Mouse (Mus musculus) CH12.LX (cell line): Measurements from ENCODE around the gene Lrrc8c. TPM values are rescaled to one million over a fixed set of nuclear protein-coding genes. Genes with fewer than 3 reads are reported as not detected.

Experiments
- DNase-seq: peaks from one replicate; pipeline ENCODE4 v3.0.0-alpha.2; 2013; ENCODE audit errors: extremely low read depth
- H3K27ac ChIP-seq: 2 replicates; pipeline ENCODE4 v1.5.1; 2012; ENCODE audit warnings: low read depth, mild to moderate bottlenecking, control low read depth, moderate library complexity; ENCODE audit not compliant: insufficient read depth
- H3K27me3 ChIP-seq: replicated peaks from 2 replicates; pipeline ENCODE3; 2012; ENCODE audit warnings: inconsistent platforms
- H3K36me3 ChIP-seq, 2 experiments: replicated peaks in 1 of 2; 2 replicates each; pipeline versions ENCODE3 to v1.6.1; 2012; ENCODE audit warnings: inconsistent platforms in 1 of 2, low read length in 1 of 2, mild to moderate bottlenecking in 1 of 2, mixed read lengths in 1 of 2, moderate library complexity in 1 of 2; ENCODE audit not compliant: control insufficient read depth in 1 of 2, insufficient read depth in 1 of 2
- H3K4me1 ChIP-seq, 2 experiments: 2 replicates each; pipeline ENCODE4 v1.6.1; 2012; ENCODE audit warnings: inconsistent platforms in 1 of 2, moderate library complexity in 1 of 2; ENCODE audit not compliant: insufficient read depth in 2 of 2, control insufficient read depth in 1 of 2
- H3K4me2 ChIP-seq: 2 replicates; pipeline ENCODE4 v1.6.1; 2012; ENCODE audit warnings: low read depth, mild to moderate bottlenecking, control low read depth; ENCODE audit not compliant: poor library complexity, insufficient read depth, severe bottlenecking
- H3K4me3 ChIP-seq, 3 experiments: fragments of 150-350 bp in 1 of 3; sonication (generic) in 1 of 3; replicated peaks in 1 of 3; 2 replicates each; pipeline versions ENCODE3 to v1.5.1; 2011 to 2012; ENCODE audit warnings: low read depth in 2 of 3, low read length in 2 of 3, mild to moderate bottlenecking in 2 of 3, moderate library complexity in 2 of 3, control low read depth in 1 of 3, improper control_type of control experiment in 1 of 3, inconsistent platforms in 1 of 3, mixed read lengths in 1 of 3; ENCODE audit not compliant: poor library complexity in 1 of 3
- H3K79me2 ChIP-seq: replicated peaks from 2 replicates; pipeline ENCODE4 v1.6.1; 2012; ENCODE audit warnings: mild to moderate bottlenecking, moderate library complexity; ENCODE audit not compliant: control insufficient read depth, poor library complexity, insufficient read depth, severe bottlenecking; ENCODE audit errors: extremely low read depth
- H3K9ac ChIP-seq: 2 replicates; pipeline ENCODE4 v1.6.1; 2012; ENCODE audit warnings: low read depth, mild to moderate bottlenecking, control low read depth, moderate library complexity; ENCODE audit not compliant: insufficient read depth
- H3K9me3 ChIP-seq: replicated peaks from 2 replicates; pipeline ENCODE3; 2012; ENCODE audit warnings: low read length, inconsistent platforms, mixed read lengths
- BHLHE40 ChIP-seq: IDR thresholded peaks from 2 replicates; pipeline ENCODE4 v1.6.1; 2011; ENCODE audit warnings: mild to moderate bottlenecking, low read depth, low read length, improper control_type of control experiment
- CHD1 ChIP-seq: IDR thresholded peaks from 2 replicates; pipeline ENCODE4 v1.6.1; 2012; ENCODE audit warnings: low read depth, low read length, improper control_type of control experiment, inconsistent platforms
- CHD2 ChIP-seq: IDR thresholded peaks from 2 replicates; pipeline ENCODE4 v1.6.1; 2011; ENCODE audit warnings: low read length, improper control_type of control experiment
- CTCF ChIP-seq, 2 experiments: IDR thresholded peaks in 1 of 2; conservative IDR thresholded peaks in 1 of 2; 2 replicates each; pipeline ENCODE4 v1.5.1; 2011 to 2012; ENCODE audit warnings: low read depth in 2 of 2, low read length in 2 of 2, improper control_type of control experiment in 1 of 2, inconsistent platforms in 1 of 2, mild to moderate bottlenecking in 1 of 2, moderate library complexity in 1 of 2
- E2F4 ChIP-seq: IDR thresholded peaks from 2 replicates; pipeline ENCODE4 v1.6.1; 2011; ENCODE audit warnings: low read depth, low read length, improper control_type of control experiment; ENCODE audit not compliant: insufficient replicate concordance
- ELF1 ChIP-seq: IDR thresholded peaks from 2 replicates; pipeline ENCODE4 v1.6.1; 2014; ENCODE audit warnings: low read depth, mild to moderate bottlenecking, inconsistent platforms, low read length, improper control_type of control experiment
- EP300 ChIP-seq: IDR thresholded peaks from 2 replicates; pipeline ENCODE4 v1.6.1; 2011; ENCODE audit warnings: low read length, improper control_type of control experiment
- ETS1 ChIP-seq: conservative IDR thresholded peaks from 2 replicates; pipeline ENCODE4 v1.6.1; 2012; ENCODE audit warnings: low read depth, mild to moderate bottlenecking, inconsistent platforms, low read length, improper control_type of control experiment, moderate library complexity
- GABPA ChIP-seq: IDR thresholded peaks from 2 replicates; pipeline ENCODE4 v1.6.1; 2012; ENCODE audit warnings: low read depth, low read length, improper control_type of control experiment, inconsistent platforms; ENCODE audit not compliant: insufficient replicate concordance
- HCFC1 ChIP-seq: IDR thresholded peaks from 2 replicates; pipeline ENCODE4 v1.6.1; 2012; ENCODE audit warnings: low read depth, mild to moderate bottlenecking, inconsistent platforms, low read length, improper control_type of control experiment
- IRF4 ChIP-seq: IDR thresholded peaks from 2 replicates; pipeline ENCODE4 v1.6.1; 2014; ENCODE audit warnings: low read depth, mild to moderate bottlenecking, inconsistent platforms, low read length, improper control_type of control experiment
- JUN ChIP-seq: IDR thresholded peaks from 2 replicates; pipeline ENCODE4 v1.6.1; 2011; ENCODE audit warnings: low read depth, mild to moderate bottlenecking, low read length, improper control_type of control experiment, moderate library complexity; ENCODE audit not compliant: insufficient read depth
- JUND ChIP-seq: conservative IDR thresholded peaks from 2 replicates; pipeline ENCODE4 v1.6.1; 2011; ENCODE audit warnings: low read depth, low read length, improper control_type of control experiment
- KAT2A ChIP-seq: IDR thresholded peaks from 2 replicates; pipeline ENCODE4 v1.6.1; 2012; ENCODE audit warnings: low read length, improper control_type of control experiment, inconsistent platforms; ENCODE audit not compliant: insufficient replicate concordance
- MAFK ChIP-seq: IDR thresholded peaks from 2 replicates; pipeline ENCODE4 v1.6.1; 2011; ENCODE audit warnings: low read length, improper control_type of control experiment; ENCODE audit not compliant: insufficient replicate concordance
- MAX ChIP-seq: IDR thresholded peaks from 2 replicates; pipeline ENCODE4 v1.6.1; 2011; ENCODE audit warnings: low read length, improper control_type of control experiment
- MAZ ChIP-seq: IDR thresholded peaks from 2 replicates; pipeline ENCODE4 v1.6.1; 2012; ENCODE audit warnings: low read depth, mild to moderate bottlenecking, inconsistent platforms, low read length, improper control_type of control experiment, moderate library complexity
- MEF2A ChIP-seq: IDR thresholded peaks from 2 replicates; pipeline ENCODE4 v1.6.1; 2014; ENCODE audit warnings: low read depth, mild to moderate bottlenecking, inconsistent platforms, low read length, improper control_type of control experiment, borderline replicate concordance
- MXI1 ChIP-seq: IDR thresholded peaks from 2 replicates; pipeline ENCODE4 v1.6.1; 2011; ENCODE audit warnings: mild to moderate bottlenecking, low read depth, low read length, improper control_type of control experiment
- MYC ChIP-seq: IDR thresholded peaks from 2 replicates; pipeline ENCODE4 v1.6.1; 2011; ENCODE audit warnings: low read depth, mild to moderate bottlenecking, improper control_type of control experiment, low read length
- NELFE ChIP-seq: IDR thresholded peaks from 2 replicates; pipeline ENCODE4 v1.6.1; 2011; ENCODE audit warnings: low read depth, low read length, improper control_type of control experiment
- NRF1 ChIP-seq: IDR thresholded peaks from 2 replicates; pipeline ENCODE4 v1.6.1; 2014; ENCODE audit warnings: low read depth, mild to moderate bottlenecking, inconsistent platforms, low read length, improper control_type of control experiment, moderate library complexity
- PAX5 ChIP-seq: IDR thresholded peaks from 2 replicates; pipeline ENCODE4 v1.6.1; 2012; ENCODE audit warnings: low read length, inconsistent platforms, mixed read lengths
- POLR2A ChIP-seq: IDR thresholded peaks from 2 replicates; pipeline ENCODE4 v1.6.1; 2011; ENCODE audit warnings: low read depth, mild to moderate bottlenecking, improper control_type of control experiment, low read length
- POLR2AphosphoS2 ChIP-seq: IDR thresholded peaks from 2 replicates; pipeline ENCODE4 v1.6.1; 2011; ENCODE audit warnings: low read depth, low read length, improper control_type of control experiment
- RAD21 ChIP-seq: IDR thresholded peaks from 2 replicates; pipeline ENCODE4 v1.6.1; 2011; ENCODE audit warnings: low read depth, mild to moderate bottlenecking, low read length, improper control_type of control experiment, moderate library complexity
- RCOR1 ChIP-seq: conservative IDR thresholded peaks from 2 replicates; pipeline ENCODE4 v1.6.1; 2012; ENCODE audit warnings: low read depth, mild to moderate bottlenecking, inconsistent platforms, low read length, improper control_type of control experiment
- SIN3A ChIP-seq: IDR thresholded peaks from 2 replicates; pipeline ENCODE4 v1.6.1; 2012; ENCODE audit warnings: low read length, improper control_type of control experiment, inconsistent platforms
- SMC3 ChIP-seq: IDR thresholded peaks from 2 replicates; pipeline ENCODE4 v1.6.1; 2011; ENCODE audit warnings: low read depth, low read length, improper control_type of control experiment
- TBP ChIP-seq: conservative IDR thresholded peaks from 2 replicates; pipeline ENCODE4 v1.6.1; 2011; ENCODE audit warnings: low read depth, low read length, improper control_type of control experiment
- TCF12 ChIP-seq: IDR thresholded peaks from 2 replicates; pipeline ENCODE4 v1.6.1; 2014; ENCODE audit warnings: low read depth, mild to moderate bottlenecking, inconsistent platforms, low read length, improper control_type of control experiment
- UBTF ChIP-seq: IDR thresholded peaks from 2 replicates; pipeline ENCODE4 v1.6.1; 2012; ENCODE audit warnings: low read depth, mild to moderate bottlenecking, inconsistent platforms, low read length, improper control_type of control experiment, moderate library complexity
- USF1 ChIP-seq: IDR thresholded peaks from 2 replicates; pipeline ENCODE4 v1.6.1; 2014; ENCODE audit warnings: low read depth, mild to moderate bottlenecking, inconsistent platforms, low read length, improper control_type of control experiment
- USF2 ChIP-seq: conservative IDR thresholded peaks from 2 replicates; pipeline ENCODE4 v1.6.1; 2011; ENCODE audit warnings: low read depth, low read length, improper control_type of control experiment
- ZC3H11A ChIP-seq: IDR thresholded peaks from 2 replicates; pipeline ENCODE4 v1.6.1; 2012; ENCODE audit warnings: low read depth, mild to moderate bottlenecking, inconsistent platforms, low read length, improper control_type of control experiment
- ZKSCAN1 ChIP-seq: IDR thresholded peaks from 2 replicates; pipeline ENCODE4 v1.6.1; 2012; ENCODE audit warnings: low read depth, inconsistent platforms, low read length, improper control_type of control experiment, borderline replicate concordance
- ZMIZ1 ChIP-seq: IDR thresholded peaks from 2 replicates; pipeline ENCODE4 v1.6.1; 2012; ENCODE audit warnings: low read depth, mild to moderate bottlenecking, inconsistent platforms, low read length, improper control_type of control experiment
- ZNF384 ChIP-seq: IDR thresholded peaks from 2 replicates; pipeline ENCODE4 v1.6.1; 2012; ENCODE audit warnings: low read depth, low read length, improper control_type of control experiment, inconsistent platforms
- dilution Hi-C: fragments of 300-500 bp; cut with MboI; formaldehyde crosslinking; loops from 2 replicates; pipeline ENCODE4 v1.14.3; 2020; ENCODE audit warnings: low sequenced_read_pairs; ENCODE audit not compliant: extremely low pct_unique_long_range_greater_than_20kb, extremely low pct_ligation_motif_present
- in situ Hi-C: fragments of 300-500 bp; cut with MboI; formaldehyde crosslinking; loops from 3 replicates; pipeline ENCODE4 v1.14.3; 2019; ENCODE audit warnings: low sequenced_read_pairs, low pct_ligation_motif_present, low pct_unique_long_range_greater_than_20kb, mixed read lengths
- polyA plus RNA-seq: library from polyadenylated mRNA; unstranded; fragments of >175 nt; gene quantifications from 2 replicates; pipeline ENCODE4 v1.2.1, GENCODE M21; 2012; ENCODE audit warnings: low read depth; ENCODE audit not compliant: insufficient read length
- total RNA-seq, 2 experiments: library from RNA; depleted of rRNA; stranded (reverse); fragments of 300-350 nt in 1 of 2; fragments of >200 nt in 1 of 2; gene quantifications; 2 replicates each; pipeline ENCODE4 v1.2.3; 2012 to 2014

Lrrc8c gene
- total and polyA plus RNA-seq, 3 experiments, result 3.3 to 10.3 (median 5.9) TPM

DNA sequence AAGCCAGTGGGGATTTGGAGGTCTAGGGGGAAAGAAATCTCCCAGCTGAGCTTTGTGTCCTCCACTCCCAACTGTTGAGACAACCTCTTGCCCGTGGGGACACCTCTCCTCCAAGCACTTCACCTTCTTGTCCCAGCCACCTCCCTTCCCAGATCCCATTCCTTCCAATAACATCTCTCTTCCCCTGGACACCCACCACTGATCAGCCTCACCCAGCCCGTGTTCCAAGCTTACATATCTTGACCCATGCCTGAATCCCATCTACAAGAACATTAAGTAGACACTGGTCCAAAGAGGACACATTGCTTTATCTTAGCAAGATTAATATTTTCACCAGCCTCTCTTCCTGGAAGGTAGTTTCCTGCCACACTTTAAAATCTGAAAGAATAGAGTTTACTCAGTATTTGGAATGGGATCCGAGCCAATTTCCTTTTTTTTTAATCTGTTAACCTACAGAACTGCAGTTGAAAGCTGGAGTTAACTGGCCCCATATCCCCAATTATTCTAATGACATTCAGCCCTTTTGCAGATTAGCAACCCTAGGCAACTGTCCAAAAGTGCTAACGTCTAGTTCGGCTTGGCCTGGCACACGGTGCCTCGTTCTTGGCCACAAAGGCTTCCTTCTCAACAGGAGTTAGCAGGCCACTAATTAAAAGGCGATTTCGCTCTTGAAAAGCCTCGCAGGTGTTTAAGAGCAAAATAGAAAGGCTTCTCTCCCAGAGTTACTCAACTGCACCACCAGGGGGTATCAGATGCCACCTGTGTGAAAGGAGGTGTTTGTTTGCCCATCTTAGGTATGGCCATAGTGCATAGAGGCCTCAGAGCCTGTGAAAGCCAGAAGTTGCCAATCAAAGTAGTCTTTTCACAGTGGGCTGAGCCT lies 26.6 kb upstream of the Lrrc8c start:
- H3K4me1 ChIP-seq, result peaks cover 0 to 24% of the 10 kb centered on the region in 2 experiments; a peak in 3 of 4 replicates
- no peaks in the 10 kb centered on the region for H3K9me3 ChIP-seq
- no peak overlapping the region for H3K9ac ChIP-seq
- H3K4me3 ChIP-seq, result no peak overlapping the region
- H3K4me2 ChIP-seq, result peak overlapping the region; percentile 30; the same call in 1 of the 2 replicates
- H3K27me3 ChIP-seq, result peaks cover 3% of the 10 kb centered on the region
- no peaks in the 10 kb centered on the region for H3K36me3 ChIP-seq
- in situ Hi-C loops (no loop called here), dilution Hi-C loops (no loop called here)
- DNase-seq, result peak; percentile 60
- no peaks in the 10 kb centered on the region for H3K79me2 ChIP-seq
- TF ChIP-seq UBTF (no peak), ZKSCAN1 (no peak), RCOR1 (no peak), SMC3 (peak; percentile 93), MAX (no peak), ELF1 (no peak), MAZ (no peak), JUN (no peak), EP300 (no peak), IRF4 (no peak), POLR2A (no peak), KAT2A (no peak), ZMIZ1 (no peak), GABPA (no peak), CTCF (conservative IDR thresholded peaks at IDR 0.05 in 1 of 2, IDR thresholded peaks at IDR 0.05 in 1 of 2; ENCODE audit: low read depth in 2 of 2, low read length in 2 of 2) (peak; percentile 46 to 90), SIN3A (no peak), TCF12 (0 out of 2 replicates have a peak, but pooled peaks have one; percentile 28), NELFE (peak; percentile 44; the same call in 1 of the 2 replicates), BHLHE40 (no peak), RAD21 (peak; percentile 85), ETS1 (no peak), POLR2AphosphoS2 (no peak), MYC (no peak), MAFK (no peak), ZNF384 (no peak), CHD2 (no peak), ZC3H11A (peak; percentile 83), MEF2A (no peak), JUND (0 out of 2 replicates have a peak, but pooled peaks have one; percentile 11), MXI1 (no peak), USF1 (no peak), NRF1 (0 out of 2 replicates have a peak, but pooled peaks have one; percentile 24), PAX5 (no peak), USF2 (no peak), TBP (no peak), CHD1 (no peak), E2F4 (no peak), HCFC1 (no peak)
- H3K27ac ChIP-seq, result no peak overlapping the region
